Mouse (Mus musculus) stomach, embryonic 14.5 days (tissue): ENCODE measurements around the gene Qrich1. TPM values are rescaled to one million over a fixed set of nuclear protein-coding genes. Genes with fewer than 3 reads are reported as not detected.

ENCODE experiments used
- ATAC-seq: fragments of 200-750 bp; cut with Nextera tagmentation; 2 replicates; pipeline ENCODE4 v1.8.0; 2017; ENCODE audit warnings: low read depth, moderate TSS enrichment; ENCODE audit not compliant: insufficient number of reproducible peaks, insufficient read depth, low FRiP score
- H3K27ac ChIP-seq: fragments of 300-500 bp; sonication (generic); 2 replicates; pipeline ENCODE4 v1.5.1; 2014; ENCODE audit warnings: mild to moderate bottlenecking, low read length, moderate library complexity, mixed read lengths
- H3K27me3 ChIP-seq: fragments of 300-500 bp; sonication (generic); 2 replicates; pipeline ENCODE4 v1.6.1; 2014; ENCODE audit warnings: low read length, control low read depth, mixed read lengths; ENCODE audit not compliant: control insufficient read depth, insufficient read depth
- H3K36me3 ChIP-seq: fragments of 300-500 bp; sonication (generic); 2 replicates; pipeline ENCODE4 v1.6.1; 2014; ENCODE audit warnings: mild to moderate bottlenecking, control low read depth, low read length, moderate library complexity, mixed read lengths; ENCODE audit not compliant: control insufficient read depth, insufficient read depth
- H3K4me1 ChIP-seq: fragments of 300-500 bp; sonication (generic); 2 replicates; pipeline ENCODE4 v1.6.1; 2014; ENCODE audit warnings: low read length, control low read depth, mixed read lengths; ENCODE audit not compliant: control insufficient read depth, insufficient read depth
- H3K4me2 ChIP-seq: fragments of 300-500 bp; sonication (generic); replicated peaks from 2 replicates; pipeline ENCODE4 v1.6.1; 2014; ENCODE audit warnings: low read depth, low read length, control low read depth
- H3K4me3 ChIP-seq: fragments of 300-500 bp; sonication (generic); 2 replicates; pipeline ENCODE4 v1.5.1; 2014; ENCODE audit warnings: low read depth, low read length, control low read depth
- H3K9ac ChIP-seq: fragments of 300-500 bp; sonication (generic); replicated peaks from 2 replicates; pipeline ENCODE4 v1.6.1; 2014; ENCODE audit warnings: low read depth, mild to moderate bottlenecking, control low read depth, low read length, moderate library complexity, mixed read lengths
- H3K9me3 ChIP-seq: fragments of 300-500 bp; sonication (generic); 2 replicates; pipeline ENCODE4 v1.6.1; 2016; ENCODE audit warnings: low read depth, low read length, control low read depth; ENCODE audit not compliant: control insufficient read depth
- WGBS: fragments of 180-500 bp; shearing (Covaris S2); extraction: QIAGEN DNeasy Blood & Tissue Kit; methylation state at CpG from one replicate; pipeline ENCODE4 v1.1.7; 2014; 5-methylcytosine and 5-hydroxymethylcytosine counted together
- polyA plus RNA-seq: library from polyadenylated mRNA; unstranded; fragments of >200 nt; fragmentation: Nextera tagmentation; extraction: Ambion mirVana; gene quantifications from 2 replicates; pipeline ENCODE4 v1.2.1, GENCODE M21; 2014

Qrich1 gene
- polyA plus RNA-seq, 1 experiment from 2014 or later = 121 TPM

- peaks cover 32% of the 10 kb centered on the region for H3K36me3 ChIP-seq
- WGBS = 82% methylated on average over 7 of the region's 7 CpGs
Measured at GRCm38 (mm10) chr9:108564131-108564530, 47.5 kb downstream of the Qrich1 start.

GRCm38 (mm10) chr9:108565881-108566814, 49.5 kb downstream of the Qrich1 start:
- ATAC-seq = no peak
- Histone ChIP-seq H3K4me3 (peak overlapping the region; percentile 68), H3K4me1 (peaks cover 27% of the 10 kb centered on the region), H3K9ac (peak overlapping the region; percentile 76), H3K36me3 (peaks cover 36% of the 10 kb centered on the region), H3K9me3 (no peaks in the 10 kb centered on the region), H3K4me2 (peak overlapping the region; percentile 98), H3K27ac (peak overlapping the region; percentile 93), H3K27me3 (no peaks in the 10 kb centered on the region)
- 12% methylated on average over 35 of the region's 35 CpGs for WGBS

More at GRCm38 (mm10) chr9:108564131-108564530, 47.5 kb downstream of the Qrich1 start:
- Histone ChIP-seq H3K27me3 (no peaks in the 10 kb centered on the region), H3K4me2 (no peak overlapping the region), H3K4me1 (peaks cover 20% of the 10 kb centered on the region), H3K27ac (no peak overlapping the region), H3K9ac (no peak overlapping the region), H3K4me3 (no peak overlapping the region), H3K9me3 (no peaks in the 10 kb centered on the region)
- no peak for ATAC-seq

GRCm38 (mm10) chr9:108566815-108567776, 50.5 kb downstream of the Qrich1 start, which contains the start of gene Ndufaf3:
TSS of gene Ndufaf3 (minus strand) at chr9:108567434.
- peaks cover 23% of the 10 kb centered on the region for H3K4me1 ChIP-seq
- H3K4me2 ChIP-seq = peak within 1 kb of the TSS; percentile 98
- H3K4me3 ChIP-seq = peak within 1 kb of the TSS; percentile 68
- H3K27me3 ChIP-seq = no peaks in the 10 kb centered on the region
- H3K9me3 ChIP-seq = no peaks in the 10 kb centered on the region
- H3K36me3 ChIP-seq = peaks cover 37% of the 10 kb centered on the region
- peak; percentile 84 for ATAC-seq
- under 1% methylated on average over 73 of the region's 73 CpGs for WGBS
- H3K9ac ChIP-seq = peak within 1 kb of the TSS; percentile 76
- peak within 1 kb of the TSS; percentile 93 for H3K27ac ChIP-seq

GRCm38 (mm10) chr9:108567931-108568419, 51.4 kb downstream of the Qrich1 start:
- 15% methylated on average over 18 of the region's 18 CpGs for WGBS
- Histone ChIP-seq H3K9ac (peak overlapping the region; percentile 76), H3K4me1 (peaks cover 23% of the 10 kb centered on the region), H3K27ac (peak overlapping the region; percentile 93), H3K4me3 (peak overlapping the region; percentile 68), H3K4me2 (peak overlapping the region; percentile 98), H3K27me3 (no peaks in the 10 kb centered on the region), H3K36me3 (peaks cover 40% of the 10 kb centered on the region), H3K9me3 (no peaks in the 10 kb centered on the region)
- ATAC-seq = no peak

- Histone ChIP-seq H3K27ac (no peak overlapping the region), H3K9ac (no peak overlapping the region; the same call in 1 of the 2 replicates), H3K4me1 (peaks cover 23% of the 10 kb centered on the region), H3K9me3 (no peaks in the 10 kb centered on the region), H3K4me3 (no peak overlapping the region; the same call in 1 of the 2 replicates), H3K4me2 (peak overlapping the region; percentile 98), H3K27me3 (no peaks in the 10 kb centered on the region), H3K36me3 (peaks cover 40% of the 10 kb centered on the region)
- 76% methylated on average over 17 of the region's 17 CpGs for WGBS
- ATAC-seq = no peak
Measured at GRCm38 (mm10) chr9:108568511-108568921, 51.9 kb downstream of the Qrich1 start.

GRCm38 (mm10) chr9:108569381-108570206, 53.0 kb downstream of the Qrich1 start, which contains the start of gene Dalrd3:
TSS of gene Dalrd3 (plus strand) at chr9:108569886.
- WGBS = 5% methylated on average over 42 of the region's 42 CpGs
- Histone ChIP-seq H3K36me3 (peaks cover 40% of the 10 kb centered on the region), H3K27ac (peak within 1 kb of the TSS; percentile 27), H3K4me3 (peak within 1 kb of the TSS; percentile 53), H3K4me1 (peaks cover 25% of the 10 kb centered on the region), H3K9ac (peak within 1 kb of the TSS; percentile 26), H3K9me3 (no peaks in the 10 kb centered on the region), H3K4me2 (peak within 1 kb of the TSS; percentile 97), H3K27me3 (no peaks in the 10 kb centered on the region)
- peak; percentile 67 for ATAC-seq

GRCm38 (mm10) chr9:108570207-108570896, 53.7 kb downstream of the Qrich1 start:
- Histone ChIP-seq H3K4me3 (peak overlapping the region; percentile 53), H3K27me3 (no peaks in the 10 kb centered on the region), H3K4me2 (peak overlapping the region; percentile 97), H3K9me3 (no peaks in the 10 kb centered on the region), H3K9ac (peak overlapping the region; percentile 26), H3K27ac (peak overlapping the region; percentile 27), H3K4me1 (peaks cover 27% of the 10 kb centered on the region), H3K36me3 (peaks cover 47% of the 10 kb centered on the region)
- 1% methylated on average over 40 of the region's 40 CpGs for WGBS
- ATAC-seq = no peak
